Mouse (Mus musculus): Measurements from ENCODE around the gene Fam171a1. TPM values are rescaled to one million over a fixed set of nuclear protein-coding genes. Genes with fewer than 3 reads are reported as not detected.

Gene Fam171a1
- polyA plus RNA-seq, 1 experiment from 2014 or later, result 36.4 TPM

- Histone ChIP-seq H3K4me1 (replicated peaks; ENCODE audit: insufficient read depth, low read length) (peaks cover 5% of the 10 kb centered on the region), H3K4me2 (ENCODE audit: low read length) (peak overlapping the region; percentile 74), H3K36me3 (ENCODE audit: insufficient read depth, low read length) (no peaks in the 10 kb centered on the region), H3K9ac (ENCODE audit: low read depth, low read length) (peak overlapping the region; percentile 96), H3K27me3 (ENCODE audit: insufficient read depth, low read length) (no peaks in the 10 kb centered on the region), H3K27ac (peak overlapping the region; percentile 93), H3K9me3 (replicated peaks; ENCODE audit: low read length) (no peaks in the 10 kb centered on the region), H3K4me3 (replicated peaks; ENCODE audit: low read depth, low read length) (peak overlapping the region; percentile 94)
- TF ChIP-seq CTCF (IDR thresholded peaks at IDR 0.05; ENCODE audit: low read depth), result no peak
- WGBS, result 0% methylated on average over 12 of the region's 16 CpGs
- ATAC-seq (replicated peaks; ENCODE audit: low FRiP score, low read depth), result no peak; the same call in 1 of the 2 replicates
- no peak for DNase-seq (ENCODE audit: low spot score)
Observed at GRCm38 (mm10) chr2:3118969-3119368, 4.9 kb downstream of the Fam171a1 start.

- no peaks in the 10 kb centered on the region for H3K27me3 ChIP-seq (ENCODE audit: insufficient read depth, low read length)
- DNase-seq (ENCODE audit: low spot score) (peak; percentile 34), ATAC-seq (replicated peaks; ENCODE audit: low FRiP score, low read depth) (no peak)
- no peaks in the 10 kb centered on the region for H3K36me3 ChIP-seq (ENCODE audit: insufficient read depth, low read length)
- H3K4me3 ChIP-seq (replicated peaks; ENCODE audit: low read depth, low read length), result peak overlapping the region; percentile 94
- no peaks in the 10 kb centered on the region for H3K9me3 ChIP-seq (replicated peaks; ENCODE audit: low read length)
- TF ChIP-seq CTCF (IDR thresholded peaks at IDR 0.05; ENCODE audit: low read depth), result no peak
- WGBS, result 17% methylated on average over 4 of the region's 4 CpGs
- peak overlapping the region; percentile 74 for H3K4me2 ChIP-seq (ENCODE audit: low read length)
- peak overlapping the region; percentile 93 for H3K27ac ChIP-seq
- H3K4me1 ChIP-seq (replicated peaks; ENCODE audit: insufficient read depth, low read length), result peaks cover 5% of the 10 kb centered on the region
- H3K9ac ChIP-seq (ENCODE audit: low read depth, low read length), result peak overlapping the region; percentile 96
Observed at GRCm38 (mm10) chr2:3119371-3119935, 5.4 kb downstream of the Fam171a1 start.

GRCm38 (mm10) chr2:3122571-3122970, 8.5 kb downstream of the Fam171a1 start:
- Histone ChIP-seq H3K36me3 (ENCODE audit: insufficient read depth, low read length) (no peaks in the 10 kb centered on the region), H3K9me3 (replicated peaks; ENCODE audit: low read length) (no peaks in the 10 kb centered on the region), H3K4me1 (replicated peaks; ENCODE audit: insufficient read depth, low read length) (peaks cover 5% of the 10 kb centered on the region), H3K27me3 (ENCODE audit: insufficient read depth, low read length) (no peaks in the 10 kb centered on the region), H3K4me2 (ENCODE audit: low read length) (no peak overlapping the region), H3K27ac (no peak overlapping the region), H3K4me3 (replicated peaks; ENCODE audit: low read depth, low read length) (no peak overlapping the region), H3K9ac (ENCODE audit: low read depth, low read length) (no peak overlapping the region)
- 41% methylated on average over 4 of the region's 4 CpGs for WGBS
- DNase-seq (ENCODE audit: low spot score), result no peak
- TF ChIP-seq CTCF (IDR thresholded peaks at IDR 0.05; ENCODE audit: low read depth), result no peak
- no peak for ATAC-seq (replicated peaks; ENCODE audit: low FRiP score, low read depth)

DNA sequence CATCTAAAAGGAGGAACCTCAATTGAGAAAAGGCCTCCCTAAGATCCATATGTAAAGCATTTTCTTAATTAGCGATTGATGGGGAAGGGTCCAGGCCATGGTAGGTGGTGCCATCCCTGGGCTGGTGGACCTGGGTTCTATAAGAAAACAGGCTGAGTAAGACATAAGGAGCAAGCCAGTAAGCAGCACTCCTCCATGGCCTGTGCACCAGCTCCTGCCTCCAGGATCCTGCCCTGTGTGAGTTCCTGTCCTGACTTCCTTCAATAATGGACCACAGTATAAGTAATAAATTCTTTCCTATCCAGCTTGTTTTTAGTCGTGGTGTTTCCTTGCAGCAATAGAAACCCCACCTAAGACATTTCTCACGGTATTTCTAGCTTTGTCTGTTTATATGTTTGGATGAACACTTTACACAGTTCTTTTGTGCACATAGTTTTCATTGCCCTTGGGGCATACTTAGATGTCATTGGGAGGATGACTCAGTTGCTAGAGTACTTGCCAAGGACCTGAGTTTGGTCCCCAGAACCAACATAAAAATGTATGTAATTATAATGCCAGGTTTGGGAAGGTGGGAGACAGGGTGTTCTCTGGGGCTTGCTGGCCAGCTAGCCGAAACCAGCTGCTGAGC, 13.3 kb downstream of the Fam171a1 start:
- H3K27ac ChIP-seq, result peak overlapping the region; percentile 71; the same call in 1 of the 2 replicates
- no peak for ATAC-seq (replicated peaks; ENCODE audit: low FRiP score, low read depth)

GRCm38 (mm10) chr2:3128344-3128871, 14.4 kb downstream of the Fam171a1 start:
- Histone ChIP-seq H3K36me3 (ENCODE audit: insufficient read depth, low read length) (no peaks in the 10 kb centered on the region), H3K4me3 (replicated peaks; ENCODE audit: low read depth, low read length) (no peak overlapping the region), H3K9me3 (replicated peaks; ENCODE audit: low read length) (no peaks in the 10 kb centered on the region), H3K27ac (peak overlapping the region; percentile 71), H3K4me2 (ENCODE audit: low read length) (peak overlapping the region; percentile 23), H3K4me1 (replicated peaks; ENCODE audit: insufficient read depth, low read length) (0 out of 2 replicates have a peak, but pooled peaks cover 18% of the 10 kb centered on the region), H3K9ac (ENCODE audit: low read depth, low read length) (no peak overlapping the region), H3K27me3 (ENCODE audit: insufficient read depth, low read length) (no peaks in the 10 kb centered on the region)
- 40% methylated on average over 4 of the region's 4 CpGs for WGBS
- DNase-seq (ENCODE audit: low spot score) (no peak), ATAC-seq (replicated peaks; ENCODE audit: low FRiP score, low read depth) (no peak)
- no peak for TF ChIP-seq CTCF (IDR thresholded peaks at IDR 0.05; ENCODE audit: low read depth)

More for the DNA sequence above, 13.3 kb downstream of the Fam171a1 start:
- no peak overlapping the region for H3K9ac ChIP-seq (ENCODE audit: low read depth, low read length)
- no peak overlapping the region for H3K4me2 ChIP-seq (ENCODE audit: low read length)
- H3K4me3 ChIP-seq (replicated peaks; ENCODE audit: low read depth, low read length), result no peak overlapping the region
- no peaks in the 10 kb centered on the region for H3K27me3 ChIP-seq (ENCODE audit: insufficient read depth, low read length)
- WGBS, result 70% methylated on average over 4 of the region's 4 CpGs
- TF ChIP-seq CTCF (IDR thresholded peaks at IDR 0.05; ENCODE audit: low read depth), result no peak
- H3K9me3 ChIP-seq (replicated peaks; ENCODE audit: low read length), result no peaks in the 10 kb centered on the region
- H3K36me3 ChIP-seq (ENCODE audit: insufficient read depth, low read length), result no peaks in the 10 kb centered on the region
- DNase-seq (ENCODE audit: low spot score), result no peak
- 0 out of 2 replicates have a peak, but pooled peaks cover 10% of the 10 kb centered on the region for H3K4me1 ChIP-seq (replicated peaks; ENCODE audit: insufficient read depth, low read length)

GRCm38 (mm10) chr2:3128910-3129309, 14.9 kb downstream of the Fam171a1 start:
- H3K4me3 ChIP-seq (replicated peaks; ENCODE audit: low read depth, low read length), result no peak overlapping the region
- peak overlapping the region; percentile 23 for H3K4me2 ChIP-seq (ENCODE audit: low read length)
- H3K4me1 ChIP-seq (replicated peaks; ENCODE audit: insufficient read depth, low read length), result peaks cover 21% of the 10 kb centered on the region
- 35% methylated on average over 2 of the region's 2 CpGs for WGBS
- peak; percentile 76 for DNase-seq (ENCODE audit: low spot score)
- peak; percentile 94 for ATAC-seq (replicated peaks; ENCODE audit: low FRiP score, low read depth)
- no peaks in the 10 kb centered on the region for H3K36me3 ChIP-seq (ENCODE audit: insufficient read depth, low read length)
- peak overlapping the region; percentile 71 for H3K27ac ChIP-seq
- no peaks in the 10 kb centered on the region for H3K9me3 ChIP-seq (replicated peaks; ENCODE audit: low read length)
- TF ChIP-seq CTCF (IDR thresholded peaks at IDR 0.05; ENCODE audit: low read depth), result no peak
- H3K9ac ChIP-seq (ENCODE audit: low read depth, low read length), result no peak overlapping the region
- no peaks in the 10 kb centered on the region for H3K27me3 ChIP-seq (ENCODE audit: insufficient read depth, low read length)

All from kidney, postnatal 0 days (tissue).